Mouse (Mus musculus) neural tube, embryonic 15.5 days (tissue): Measurements from ENCODE around the gene Brinp3. TPM values are rescaled to one million over a fixed set of nuclear protein-coding genes. Genes with fewer than 3 reads are reported as not detected.

ENCODE experiments used
- ATAC-seq: fragments of 200-750 bp; cut with Nextera tagmentation; 2 replicates; pipeline ENCODE4 v1.8.0; 2017; ENCODE audit warnings: mild to moderate bottlenecking, moderate TSS enrichment, moderate library complexity; ENCODE audit not compliant: low FRiP score
- H3K27ac ChIP-seq: fragments of 300-500 bp; sonication (generic); replicated peaks from 2 replicates; pipeline ENCODE4 v1.5.1; 2015; ENCODE audit warnings: mild to moderate bottlenecking, inconsistent platforms
- H3K27me3 ChIP-seq: fragments of 300-500 bp; sonication (generic); replicated peaks from 2 replicates; pipeline ENCODE4 v1.6.1; 2015; ENCODE audit warnings: inconsistent platforms
- H3K36me3 ChIP-seq: fragments of 300-500 bp; sonication (generic); 2 replicates; pipeline ENCODE4 v1.6.1; 2015; ENCODE audit warnings: inconsistent platforms
- H3K4me1 ChIP-seq: fragments of 300-500 bp; sonication (generic); 2 replicates; pipeline ENCODE4 v1.6.1; 2015; ENCODE audit warnings: inconsistent platforms
- H3K4me2 ChIP-seq: fragments of 300-500 bp; sonication (generic); 2 replicates; pipeline ENCODE4 v1.6.1; 2015; ENCODE audit warnings: inconsistent platforms, mild to moderate bottlenecking, moderate library complexity
- H3K4me3 ChIP-seq: fragments of 300-500 bp; sonication (generic); replicated peaks from 2 replicates; pipeline ENCODE4 v1.5.1; 2015; ENCODE audit warnings: mild to moderate bottlenecking, inconsistent platforms
- H3K9ac ChIP-seq: fragments of 300-500 bp; sonication (generic); replicated peaks from 2 replicates; pipeline ENCODE4 v1.6.1; 2015; ENCODE audit warnings: mild to moderate bottlenecking, inconsistent platforms
- H3K9me3 ChIP-seq: fragments of 300-500 bp; sonication (generic); replicated peaks from 2 replicates; pipeline ENCODE4 v1.6.1; 2016; ENCODE audit warnings: inconsistent platforms
- WGBS: fragments of 180-500 bp; shearing (Covaris S2); methylation state at CpG from one replicate; pipeline ENCODE4 v1.1.7; 2015; ENCODE audit warnings: mixed read lengths; 5-methylcytosine and 5-hydroxymethylcytosine counted together
- polyA plus RNA-seq: library from polyadenylated mRNA; unstranded; fragments of >200 nt; fragmentation: Nextera tagmentation; extraction: Ambion mirVana; gene quantifications from 2 replicates; pipeline ENCODE4 v1.2.1, GENCODE M21; 2015

Brinp3 gene
- polyA plus RNA-seq, 1 experiment from 2014 or later = 35.9 TPM

GRCm38 (mm10) chr1:146801821-146802220 lies 307.3 kb downstream of the Brinp3 start:
- H3K9me3 ChIP-seq = no peaks in the 10 kb centered on the region
- no peaks in the 10 kb centered on the region for H3K27me3 ChIP-seq
- 94% methylated on average over 3 of the region's 3 CpGs for WGBS
- no peak overlapping the region for H3K27ac ChIP-seq
- H3K4me1 ChIP-seq = no peaks in the 10 kb centered on the region
- no peak for ATAC-seq
- no peak overlapping the region for H3K4me3 ChIP-seq
- no peak overlapping the region for H3K9ac ChIP-seq
- H3K4me2 ChIP-seq = no peak overlapping the region
- H3K36me3 ChIP-seq = no peaks in the 10 kb centered on the region

GRCm38 (mm10) chr1:146807765-146808164 lies 313.2 kb downstream of the Brinp3 start:
- Histone ChIP-seq H3K27me3 (no peaks in the 10 kb centered on the region), H3K4me3 (no peak overlapping the region), H3K4me1 (no peaks in the 10 kb centered on the region), H3K27ac (no peak overlapping the region), H3K9me3 (no peaks in the 10 kb centered on the region), H3K9ac (no peak overlapping the region), H3K36me3 (no peaks in the 10 kb centered on the region), H3K4me2 (no peak overlapping the region)
- 77% methylated on average over 4 of the region's 4 CpGs for WGBS
- ATAC-seq = no peak

GRCm38 (mm10) chr1:146833888-146834287 lies 339.3 kb downstream of the Brinp3 start:
- H3K4me2 ChIP-seq = no peak overlapping the region
- WGBS = 16% methylated on average over 1 of the region's 1 CpGs
- H3K9ac ChIP-seq = no peak overlapping the region
- H3K9me3 ChIP-seq = no peaks in the 10 kb centered on the region
- no peak overlapping the region for H3K27ac ChIP-seq
- no peaks in the 10 kb centered on the region for H3K27me3 ChIP-seq
- H3K36me3 ChIP-seq = no peaks in the 10 kb centered on the region
- H3K4me1 ChIP-seq = no peaks in the 10 kb centered on the region
- no peak for ATAC-seq
- no peak overlapping the region for H3K4me3 ChIP-seq

GRCm38 (mm10) chr1:146844087-146844486 lies 349.5 kb downstream of the Brinp3 start:
- Histone ChIP-seq H3K27ac (no peak overlapping the region), H3K4me1 (no peaks in the 10 kb centered on the region), H3K27me3 (no peaks in the 10 kb centered on the region), H3K36me3 (no peaks in the 10 kb centered on the region), H3K9ac (no peak overlapping the region), H3K9me3 (no peaks in the 10 kb centered on the region), H3K4me3 (no peak overlapping the region), H3K4me2 (no peak overlapping the region)
- ATAC-seq = no peak
- WGBS = 63% methylated on average over 2 of the region's 2 CpGs

GRCm38 (mm10) chr1:146848892-146849291 lies 354.3 kb downstream of the Brinp3 start:
- H3K9me3 ChIP-seq = no peaks in the 10 kb centered on the region
- no peak for ATAC-seq
- no peaks in the 10 kb centered on the region for H3K4me1 ChIP-seq
- no peak overlapping the region for H3K9ac ChIP-seq
- 94% methylated on average over 3 of the region's 3 CpGs for WGBS
- no peak overlapping the region for H3K4me2 ChIP-seq
- H3K36me3 ChIP-seq = no peaks in the 10 kb centered on the region
- no peaks in the 10 kb centered on the region for H3K27me3 ChIP-seq
- H3K4me3 ChIP-seq = no peak overlapping the region
- no peak overlapping the region for H3K27ac ChIP-seq

- no peak overlapping the region for H3K9ac ChIP-seq
- no peak overlapping the region for H3K4me3 ChIP-seq
- no peak for ATAC-seq
- H3K36me3 ChIP-seq = no peaks in the 10 kb centered on the region
- no peak overlapping the region for H3K4me2 ChIP-seq
- no peaks in the 10 kb centered on the region for H3K9me3 ChIP-seq
- H3K4me1 ChIP-seq = no peaks in the 10 kb centered on the region
- WGBS = 78% methylated on average over 2 of the region's 2 CpGs
- H3K27ac ChIP-seq = no peak overlapping the region
- no peaks in the 10 kb centered on the region for H3K27me3 ChIP-seq
These were observed 355.6 kb downstream of the Brinp3 start for GRCm38 (mm10) chr1:146850147-146850546.

- no peaks in the 10 kb centered on the region for H3K27me3 ChIP-seq
- no peak overlapping the region for H3K4me3 ChIP-seq
- H3K4me1 ChIP-seq = no peaks in the 10 kb centered on the region
- ATAC-seq = no peak
- H3K9ac ChIP-seq = no peak overlapping the region
- no peaks in the 10 kb centered on the region; the same call in 1 of the 2 replicates for H3K9me3 ChIP-seq
- H3K27ac ChIP-seq = no peak overlapping the region
- H3K4me2 ChIP-seq = no peak overlapping the region
- H3K36me3 ChIP-seq = no peaks in the 10 kb centered on the region
These were observed 404.1 kb downstream of the Brinp3 start for GRCm38 (mm10) chr1:146898636-146899035.

- no peak overlapping the region for H3K4me3 ChIP-seq
- 88% methylated on average over 9 of the region's 9 CpGs for WGBS
- H3K27me3 ChIP-seq = no peaks in the 10 kb centered on the region
- no peak overlapping the region for H3K4me2 ChIP-seq
- H3K27ac ChIP-seq = no peak overlapping the region
- ATAC-seq = no peak
- no peaks in the 10 kb centered on the region for H3K36me3 ChIP-seq
- H3K4me1 ChIP-seq = no peaks in the 10 kb centered on the region
- H3K9me3 ChIP-seq = no peaks in the 10 kb centered on the region
- no peak overlapping the region for H3K9ac ChIP-seq
These were observed 407.1 kb downstream of the Brinp3 start for GRCm38 (mm10) chr1:146901691-146902090.

GRCm38 (mm10) chr1:146939463-146940389 lies 445.2 kb downstream of the Brinp3 start:
- Histone ChIP-seq H3K4me2 (no peak overlapping the region), H3K4me3 (no peak overlapping the region), H3K9ac (no peak overlapping the region), H3K27ac (no peak overlapping the region), H3K36me3 (no peaks in the 10 kb centered on the region), H3K4me1 (no peaks in the 10 kb centered on the region), H3K27me3 (no peaks in the 10 kb centered on the region), H3K9me3 (no peaks in the 10 kb centered on the region)
- no peak for ATAC-seq
- 88% methylated on average over 6 of the region's 6 CpGs for WGBS
